Mouse (Mus musculus) brain, adult 2 months (tissue): Measurements from ENCODE around the gene Kras.

Experiments used
- DNase-seq: peaks from one replicate; pipeline ENCODE4 v3.0.0; 2011; ENCODE audit warnings: low read depth, low spot score

Kras gene

DNA sequence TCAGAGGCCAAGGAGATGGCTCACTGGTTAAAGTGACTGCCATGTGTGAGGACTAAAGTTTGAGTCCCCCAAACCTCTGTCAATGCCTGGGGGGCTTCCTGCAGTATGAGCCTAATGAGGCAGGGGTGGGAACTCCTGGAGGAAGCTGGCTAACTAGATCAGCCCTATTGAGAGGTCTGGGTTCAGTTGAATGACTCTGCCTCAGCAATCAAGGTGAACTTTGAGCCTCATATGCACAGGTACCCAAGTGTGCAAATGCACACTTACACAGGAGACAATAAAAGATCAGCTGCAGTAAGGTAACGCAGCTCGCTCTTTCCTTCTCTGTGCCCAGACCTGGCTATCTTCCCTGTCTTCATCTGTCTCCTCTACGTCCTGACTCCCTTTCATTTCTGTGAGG is 57.0 kb downstream of the Kras start:
- no peak for DNase-seq

DNA sequence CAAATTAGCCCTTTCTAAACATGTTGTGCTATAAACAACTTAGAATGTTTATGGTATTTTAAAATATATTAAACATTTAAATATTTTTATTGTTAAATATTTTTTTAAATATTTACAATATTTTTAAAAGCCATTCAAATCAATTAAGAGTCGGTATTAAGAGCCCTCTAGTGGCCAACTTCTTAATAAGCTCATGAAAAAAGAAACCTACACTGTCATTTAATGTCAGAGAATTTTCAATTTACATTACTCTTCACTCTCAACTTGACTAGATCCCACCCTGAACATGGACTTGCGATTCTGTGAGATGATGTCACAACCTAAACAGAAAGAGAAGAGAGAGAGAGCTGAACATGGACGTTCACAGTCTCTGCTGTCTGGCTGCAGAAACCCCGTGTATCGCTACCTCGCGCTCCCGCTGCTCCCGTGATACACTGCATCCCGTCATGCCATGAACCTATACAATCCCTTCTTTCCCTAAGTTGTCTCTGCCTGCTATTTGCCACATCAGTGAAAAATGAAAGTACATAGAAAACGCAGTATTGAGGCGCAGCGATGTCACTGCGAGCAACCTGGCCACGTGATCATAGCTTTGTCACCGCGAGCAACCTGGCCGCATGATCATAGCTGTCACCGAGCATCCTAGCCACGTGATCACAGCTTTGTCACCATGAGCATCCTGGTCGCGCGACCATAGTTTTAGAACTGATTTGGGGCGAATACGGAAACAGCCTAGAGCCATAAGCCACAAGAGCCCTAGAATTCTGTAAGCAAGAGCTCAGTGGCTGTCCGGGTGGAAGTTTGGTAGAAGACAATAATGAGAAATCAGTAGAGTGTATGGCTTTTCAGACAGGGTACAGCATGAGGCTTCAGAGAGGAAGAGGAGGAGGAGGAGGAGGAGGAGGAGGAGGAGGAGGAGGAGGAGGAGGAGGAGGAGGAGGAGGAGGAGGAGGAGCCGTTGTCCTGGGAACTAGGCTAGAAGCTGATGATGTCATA is 62.6 kb downstream of the Kras start:
- peak; percentile 63 for DNase-seq

DNA sequence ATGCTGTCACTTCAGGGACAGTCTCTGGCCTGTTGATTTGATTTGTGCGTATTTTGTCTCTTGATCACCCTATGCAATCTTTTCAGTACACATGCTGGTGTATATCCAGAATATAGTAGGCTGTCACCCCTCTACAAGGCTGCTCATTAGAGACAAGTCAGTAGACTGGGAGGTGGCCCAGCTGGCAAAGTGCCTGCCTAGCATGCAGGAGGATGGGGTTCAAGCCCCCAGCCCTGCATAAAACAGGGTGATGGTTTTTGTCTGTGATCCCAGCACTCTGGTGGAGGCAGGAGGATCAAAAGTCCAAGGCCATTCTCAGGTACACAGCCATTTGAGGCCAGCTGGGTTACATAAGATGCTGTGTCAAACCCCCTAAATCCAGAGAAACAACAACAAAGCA is 63.9 kb downstream of the Kras start:
- DNase-seq = no peak

DNA sequence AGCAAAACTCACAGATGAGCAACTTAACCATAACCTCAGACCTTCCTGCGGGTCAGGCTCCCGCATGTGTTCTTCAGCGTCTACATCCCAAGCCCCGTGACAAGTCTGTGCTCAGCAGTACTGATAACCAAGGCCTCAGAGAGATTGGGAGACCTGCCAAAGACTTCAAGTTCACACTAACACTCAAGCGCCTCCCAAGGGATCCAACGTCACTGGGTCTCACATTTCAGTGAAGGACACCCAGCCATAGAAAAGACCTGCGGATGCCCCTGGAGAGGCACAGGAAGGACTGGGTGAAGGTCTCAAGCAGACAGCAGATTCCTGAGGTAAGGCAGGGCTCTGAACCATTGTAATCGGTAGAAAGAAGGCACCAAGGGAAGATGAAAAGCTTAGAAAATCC is 68.0 kb downstream of the Kras start:
- DNase-seq = no peak

DNA sequence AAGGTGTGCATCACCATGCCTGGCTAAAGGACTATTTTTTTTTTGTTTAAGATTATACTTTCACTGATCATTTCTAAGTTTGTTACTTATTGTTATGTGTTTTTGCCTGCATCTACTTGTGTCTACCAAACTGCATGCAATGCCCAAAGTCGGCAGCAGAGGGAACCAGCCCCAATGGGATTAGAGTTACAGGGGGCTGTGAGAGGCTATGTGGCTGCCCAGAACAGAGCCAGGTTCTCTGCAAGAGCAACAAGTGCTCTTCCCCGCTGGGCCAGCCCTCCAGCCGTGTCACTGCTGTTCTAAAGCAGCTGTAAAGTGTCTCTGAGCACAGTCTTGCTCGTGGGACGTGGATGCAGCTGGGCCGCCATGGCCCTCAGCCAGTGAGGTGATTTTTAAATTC is 70.4 kb downstream of the Kras start:
- peak; percentile 40 for DNase-seq

DNA sequence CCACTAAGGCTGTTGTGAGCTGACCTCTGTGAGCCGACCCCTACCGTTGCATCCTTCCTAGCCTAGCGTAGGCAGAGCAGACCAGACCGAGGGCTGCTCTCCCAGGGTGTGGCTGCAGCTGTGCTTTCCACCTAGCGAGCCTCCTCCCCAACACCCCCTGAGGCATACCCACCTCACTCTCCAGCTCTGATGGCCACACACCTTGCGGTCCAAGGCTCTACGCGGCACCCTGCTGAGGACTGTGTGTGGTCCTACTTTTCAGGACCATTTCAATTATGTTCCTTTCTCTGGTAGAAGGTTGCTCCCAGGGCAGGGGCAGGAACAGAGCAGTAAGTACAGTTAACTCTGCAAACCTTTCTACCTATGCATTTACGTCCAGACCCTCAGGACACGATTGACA is 73.6 kb downstream of the Kras start:
- DNase-seq = no peak

DNA sequence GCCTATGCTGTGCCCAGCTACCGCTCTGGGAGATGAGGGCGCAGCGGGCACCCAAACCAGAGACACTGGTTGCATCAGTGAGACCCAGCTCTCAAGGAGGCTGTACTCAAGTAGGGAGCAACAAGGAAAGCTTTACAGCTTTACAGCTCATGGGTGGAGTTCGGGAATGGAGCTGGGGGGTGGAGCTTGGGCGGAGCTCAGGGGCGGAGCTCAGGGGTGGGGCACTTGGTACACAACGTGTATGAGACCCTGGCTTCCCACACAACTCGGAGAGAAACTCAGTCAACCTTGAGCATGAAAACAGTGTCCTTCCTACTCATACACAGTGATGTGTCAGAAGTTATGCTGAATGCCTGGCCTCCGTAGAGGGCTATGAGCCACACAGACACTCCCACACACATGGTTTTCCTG is 74.5 kb downstream of the Kras start:
- no peak for DNase-seq

DNA sequence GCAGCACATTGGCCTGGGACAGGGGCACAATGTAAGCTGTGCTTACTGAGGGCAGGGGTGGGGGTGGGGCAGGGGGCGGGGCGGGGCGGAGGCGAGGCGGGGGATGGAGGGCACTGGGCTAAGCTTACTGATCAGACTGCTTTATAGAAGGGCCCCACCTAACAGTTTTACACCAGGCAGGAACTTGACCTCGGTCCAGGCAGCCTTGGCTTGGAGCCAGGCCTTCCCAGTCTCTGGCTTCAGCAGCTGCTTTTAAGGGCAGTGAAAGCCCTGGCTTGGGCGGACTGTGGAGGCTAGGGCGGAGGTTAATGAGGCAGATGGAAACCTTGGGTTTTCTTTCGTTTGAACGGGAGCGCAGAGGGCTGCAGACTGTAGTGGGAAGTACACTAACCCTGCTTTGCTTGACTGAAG is 76.3 kb downstream of the Kras start:
- peak; percentile 8 for DNase-seq

DNA sequence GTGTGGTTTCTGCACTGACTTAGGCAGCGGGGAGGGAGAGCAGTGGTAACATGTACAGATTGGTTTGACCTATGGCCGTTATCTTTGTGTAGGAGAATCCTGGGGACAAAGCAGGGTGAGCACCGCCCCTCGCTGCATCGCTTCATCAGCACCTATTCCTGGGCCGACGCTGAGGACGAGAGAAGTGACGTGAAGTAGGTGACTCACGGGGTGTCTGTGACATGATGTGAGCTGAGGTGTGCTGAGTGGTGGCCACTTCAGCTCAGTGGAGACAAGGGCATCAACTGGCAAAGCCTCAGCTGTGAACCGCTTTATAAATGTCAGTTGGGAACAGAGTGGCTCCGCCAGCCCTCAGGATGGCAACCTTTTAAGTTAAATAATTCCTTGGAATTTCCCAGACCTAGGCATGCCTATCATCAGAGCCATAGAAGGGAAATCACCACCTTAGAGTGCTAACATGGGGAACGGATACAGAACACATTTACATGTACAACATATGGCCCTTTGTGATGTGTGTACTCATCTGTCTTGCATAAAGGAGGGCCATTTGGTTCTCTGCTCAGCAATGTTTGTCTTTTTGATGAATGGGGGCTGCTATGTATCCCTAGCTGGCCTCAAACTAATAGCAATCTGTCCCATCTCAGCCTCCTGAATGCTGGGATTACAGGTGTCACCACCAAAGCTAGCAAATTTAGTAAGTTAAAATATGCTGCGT is 78.0 kb downstream of the Kras start:
- DNase-seq = no peak
